Mouse (Mus musculus) midbrain, embryonic 13.5 days (tissue): ENCODE results near the gene Sp3. TPM values are rescaled to one million over a fixed set of nuclear protein-coding genes. Genes with fewer than 3 reads are reported as not detected.
"Not testable (repeated sequence)": the region's sequence is repeated elsewhere in the genome, so short reads cannot be mapped to it uniquely, and the experiment has no call there.

Experiments
- ATAC-seq: fragments of 200-750 bp; cut with Nextera tagmentation; 2 replicates; pipeline ENCODE4 v1.8.0; 2017; ENCODE audit warnings: mild to moderate bottlenecking, moderate TSS enrichment, moderate library complexity
- H3K27ac ChIP-seq: fragments of 300-500 bp; sonication (generic); 2 replicates; pipeline ENCODE4 v1.5.1; 2015; ENCODE audit warnings: inconsistent platforms, mild to moderate bottlenecking, moderate library complexity
- H3K27me3 ChIP-seq: fragments of 300-500 bp; sonication (generic); 2 replicates; pipeline ENCODE4 v1.6.1; 2015; ENCODE audit warnings: mild to moderate bottlenecking, inconsistent platforms
- H3K36me3 ChIP-seq: fragments of 300-500 bp; sonication (generic); 2 replicates; pipeline ENCODE4 v1.6.1; 2015; ENCODE audit warnings: mild to moderate bottlenecking, inconsistent platforms
- H3K4me1 ChIP-seq: fragments of 300-500 bp; sonication (generic); replicated peaks from 2 replicates; pipeline ENCODE4 v1.6.1; 2015; ENCODE audit warnings: inconsistent platforms
- H3K4me2 ChIP-seq: fragments of 300-500 bp; sonication (generic); replicated peaks from 2 replicates; pipeline ENCODE4 v1.6.1; 2015; ENCODE audit warnings: moderate library complexity, mild to moderate bottlenecking, inconsistent platforms
- H3K4me3 ChIP-seq: fragments of 300-500 bp; sonication (generic); replicated peaks from 2 replicates; pipeline ENCODE4 v1.5.1; 2015; ENCODE audit warnings: mild to moderate bottlenecking, inconsistent platforms
- H3K9ac ChIP-seq: fragments of 300-500 bp; sonication (generic); replicated peaks from 2 replicates; pipeline ENCODE4 v1.6.1; 2015; ENCODE audit warnings: mild to moderate bottlenecking, inconsistent platforms
- H3K9me3 ChIP-seq: fragments of 300-500 bp; sonication (generic); 2 replicates; pipeline ENCODE4 v1.6.1; 2016; ENCODE audit warnings: mild to moderate bottlenecking, inconsistent platforms
- WGBS: fragments of 180-500 bp; shearing (Covaris S2); methylation state at CpG from one replicate; pipeline ENCODE4 v1.1.7; 2015; 5-methylcytosine and 5-hydroxymethylcytosine counted together
- microRNA-seq: library from miRNA; unstranded; fragments of <30 nt; microRNA quantifications from one replicate; pipeline ENCODE4, GENCODE M21; 2016
- polyA plus RNA-seq: library from polyadenylated mRNA; unstranded; fragments of >200 nt; fragmentation: Nextera tagmentation; extraction: Ambion mirVana; gene quantifications from 2 replicates; pipeline ENCODE4 v1.2.1, GENCODE M21; 2015

Sp3 gene
- polyA plus RNA-seq, 1 experiment from 2014 or later: 53.2 TPM

DNA sequence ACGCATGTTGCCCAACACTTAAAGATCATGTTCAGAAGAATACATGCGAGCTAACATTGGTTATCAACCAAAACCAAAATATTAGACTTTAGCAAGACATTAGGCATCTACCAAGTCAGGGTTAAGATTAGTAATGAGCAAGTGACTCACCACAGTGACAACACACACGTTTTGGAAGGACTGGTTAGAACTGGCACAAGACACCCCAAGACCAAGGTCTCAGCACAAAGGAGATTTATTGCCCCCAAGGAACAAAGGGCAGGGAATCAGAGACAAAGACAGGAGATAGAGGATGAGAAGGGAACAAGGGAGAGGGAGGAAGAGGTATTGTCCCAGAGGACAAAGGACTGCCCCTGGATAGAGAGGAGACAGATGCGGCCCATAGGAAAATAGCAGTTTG is 71.2 kb downstream of the Sp3 start:
- H3K36me3 ChIP-seq: no peaks in the 10 kb centered on the region

DNA sequence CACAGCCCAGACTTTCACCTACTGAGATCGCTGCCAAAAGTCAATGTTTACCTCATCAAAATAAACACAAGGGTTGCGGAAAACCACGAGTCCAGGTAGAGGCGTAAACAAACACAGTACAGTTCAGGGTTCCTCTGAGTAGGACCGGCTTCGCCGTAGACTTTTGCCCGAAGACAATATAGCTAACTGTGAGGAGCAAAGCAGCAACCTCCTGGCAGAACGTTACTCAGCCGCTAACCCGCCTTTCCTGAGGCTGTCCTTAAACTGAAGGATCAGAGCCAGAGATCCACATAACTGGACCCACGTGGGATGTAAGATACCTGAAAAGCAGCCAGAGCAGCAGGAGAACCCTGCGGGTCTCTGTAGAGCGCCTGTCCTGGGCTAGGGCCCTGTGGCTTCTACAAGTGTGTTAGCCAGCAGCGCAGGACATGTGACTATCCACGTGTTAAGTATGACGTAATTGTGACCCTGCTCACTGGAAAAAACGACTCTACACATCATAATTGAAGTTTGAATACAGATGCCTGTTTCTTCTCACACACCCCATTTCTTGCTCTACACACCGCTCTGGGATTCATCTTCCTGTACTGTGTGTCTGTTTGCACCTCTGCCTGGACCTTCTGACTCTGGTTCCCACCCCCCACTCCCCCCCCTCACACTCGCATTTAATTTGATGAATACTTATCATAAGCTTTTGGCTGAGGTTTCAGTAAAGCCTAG is 71.9 kb downstream of the Sp3 start:
- Histone ChIP-seq H3K4me3 (no peak overlapping the region), H3K27me3 (no peaks in the 10 kb centered on the region), H3K9me3 (no peaks in the 10 kb centered on the region), H3K4me2 (no peak overlapping the region), H3K9ac (no peak overlapping the region), H3K4me1 (0 out of 2 replicates have a peak, but pooled peaks cover 3% of the 10 kb centered on the region), H3K27ac (no peak overlapping the region), H3K36me3 (no peaks in the 10 kb centered on the region)
- WGBS: 91% methylated on average over 20 of the region's 20 CpGs
- no peak for ATAC-seq

More for the DNA sequence above, 71.2 kb downstream of the Sp3 start:
- Histone ChIP-seq H3K27me3 (no peaks in the 10 kb centered on the region), H3K4me1 (0 out of 2 replicates have a peak, but pooled peaks cover 3% of the 10 kb centered on the region), H3K9me3 (no peaks in the 10 kb centered on the region), H3K9ac (no peak overlapping the region), H3K4me3 (no peak overlapping the region), H3K4me2 (no peak overlapping the region), H3K27ac (no peak overlapping the region)
- ATAC-seq: no peak
- 70% methylated on average over 4 of the region's 4 CpGs for WGBS

DNA sequence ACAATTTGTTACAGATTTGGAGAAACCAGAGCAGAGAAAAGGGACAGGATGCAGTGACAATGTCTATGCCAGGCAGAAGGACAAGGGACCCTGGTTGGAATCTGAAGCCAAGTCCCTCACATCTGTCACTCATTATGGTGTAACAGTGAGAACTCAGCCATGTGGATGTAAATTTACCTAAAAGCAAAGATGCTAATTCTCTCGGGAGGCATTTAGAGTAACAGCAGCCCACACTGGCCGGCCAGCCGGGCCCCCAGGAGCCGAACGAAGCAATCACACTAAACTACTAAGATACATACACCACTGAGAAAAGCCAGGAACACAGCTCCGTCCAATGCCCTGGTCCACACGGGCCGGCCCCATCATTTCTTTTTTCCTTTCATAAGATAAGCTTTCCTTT is 73.5 kb downstream of the Sp3 start:
- WGBS: 65% methylated on average over 8 of the region's 8 CpGs
- Histone ChIP-seq H3K36me3 (no peaks in the 10 kb centered on the region), H3K27ac (no peak overlapping the region), H3K4me2 (no peak overlapping the region), H3K4me1 (0 out of 2 replicates have a peak, but pooled peaks cover 3% of the 10 kb centered on the region), H3K9ac (no peak overlapping the region), H3K9me3 (no peaks in the 10 kb centered on the region), H3K27me3 (no peaks in the 10 kb centered on the region), H3K4me3 (no peak overlapping the region)
- ATAC-seq: no peak

DNA sequence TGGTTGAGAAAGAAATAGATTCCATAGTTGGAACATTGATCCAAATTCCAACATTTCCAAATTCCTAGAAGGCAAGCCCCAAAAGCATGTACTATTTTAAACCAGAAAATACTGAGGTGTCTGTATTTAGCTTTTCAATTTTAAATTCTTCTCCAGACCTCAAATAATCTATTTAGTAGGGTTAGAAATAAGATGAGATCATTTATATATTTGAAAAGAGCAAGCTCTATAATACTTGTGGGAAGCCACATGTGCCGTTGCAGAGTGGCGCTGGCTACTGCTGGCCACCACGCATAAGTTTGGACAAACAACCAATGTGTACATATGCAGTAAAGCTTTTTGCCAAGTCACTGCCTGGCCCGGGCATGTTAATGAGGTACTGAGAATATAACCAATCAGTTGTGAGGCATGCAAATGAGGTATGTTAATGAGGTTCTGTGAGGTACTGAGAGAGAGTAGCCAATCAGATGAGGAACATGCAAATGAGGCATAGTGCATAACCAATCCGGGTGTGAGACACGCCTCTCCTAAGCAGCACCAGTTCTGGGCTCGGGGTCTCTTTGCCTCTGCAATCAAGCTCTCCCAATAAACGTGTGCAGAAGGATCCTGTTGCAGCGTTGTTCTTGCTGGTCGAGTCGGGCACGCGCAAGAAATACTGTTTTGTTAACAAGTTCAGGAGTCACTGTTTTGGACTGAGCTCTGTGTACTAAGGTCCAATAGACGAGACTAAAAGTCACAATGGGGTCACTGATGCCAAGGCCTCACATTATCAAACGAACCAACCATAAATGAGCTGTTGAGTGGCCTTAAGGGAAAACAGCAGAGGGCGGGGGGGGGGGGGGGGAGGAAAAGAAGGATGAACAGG is 77.2 kb downstream of the Sp3 start:
- not testable (repeated sequence) for H3K27ac ChIP-seq, H3K27me3 ChIP-seq, H3K4me1 ChIP-seq, H3K9me3 ChIP-seq, ATAC-seq, H3K9ac ChIP-seq, H3K36me3 ChIP-seq, H3K4me3 ChIP-seq, H3K4me2 ChIP-seq
- WGBS: 93% methylated on average over 15 of the region's 16 CpGs

DNA sequence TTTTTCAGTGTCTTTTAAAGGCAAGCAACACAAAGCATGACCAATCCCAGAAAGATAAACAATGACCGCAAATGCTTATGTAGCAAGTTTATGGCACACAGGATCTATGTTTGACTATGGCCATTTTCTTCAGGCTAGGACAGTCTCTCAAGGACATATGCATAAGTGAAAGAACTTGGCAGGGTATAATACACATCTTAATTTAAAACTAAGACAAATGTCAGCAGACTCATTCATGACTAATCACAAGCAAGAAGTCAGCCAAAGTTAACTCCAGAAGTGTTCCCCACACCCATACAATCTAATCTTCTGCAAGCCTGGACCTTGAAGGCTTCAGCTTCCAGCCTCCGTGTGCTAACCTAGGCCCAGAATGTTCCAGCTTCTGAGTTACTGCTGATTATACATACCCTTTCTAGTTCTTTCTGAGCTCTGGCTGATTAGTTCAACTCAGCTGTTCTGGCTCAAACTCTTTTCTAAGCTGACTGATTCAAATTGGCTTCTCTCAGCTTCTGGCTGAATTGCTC is 81.4 kb downstream of the Sp3 start:
- Histone ChIP-seq H3K9me3 (peaks cover 7% of the 10 kb centered on the region; the same call in 1 of the 2 replicates), H3K36me3 (no peaks in the 10 kb centered on the region), H3K27ac (no peak overlapping the region), H3K4me2 (no peak overlapping the region), H3K4me3 (no peak overlapping the region), H3K27me3 (no peaks in the 10 kb centered on the region), H3K4me1 (no peaks in the 10 kb centered on the region), H3K9ac (no peak overlapping the region)
- 97% methylated on average over 2 of the region's 2 CpGs for WGBS
- no peak for ATAC-seq

DNA sequence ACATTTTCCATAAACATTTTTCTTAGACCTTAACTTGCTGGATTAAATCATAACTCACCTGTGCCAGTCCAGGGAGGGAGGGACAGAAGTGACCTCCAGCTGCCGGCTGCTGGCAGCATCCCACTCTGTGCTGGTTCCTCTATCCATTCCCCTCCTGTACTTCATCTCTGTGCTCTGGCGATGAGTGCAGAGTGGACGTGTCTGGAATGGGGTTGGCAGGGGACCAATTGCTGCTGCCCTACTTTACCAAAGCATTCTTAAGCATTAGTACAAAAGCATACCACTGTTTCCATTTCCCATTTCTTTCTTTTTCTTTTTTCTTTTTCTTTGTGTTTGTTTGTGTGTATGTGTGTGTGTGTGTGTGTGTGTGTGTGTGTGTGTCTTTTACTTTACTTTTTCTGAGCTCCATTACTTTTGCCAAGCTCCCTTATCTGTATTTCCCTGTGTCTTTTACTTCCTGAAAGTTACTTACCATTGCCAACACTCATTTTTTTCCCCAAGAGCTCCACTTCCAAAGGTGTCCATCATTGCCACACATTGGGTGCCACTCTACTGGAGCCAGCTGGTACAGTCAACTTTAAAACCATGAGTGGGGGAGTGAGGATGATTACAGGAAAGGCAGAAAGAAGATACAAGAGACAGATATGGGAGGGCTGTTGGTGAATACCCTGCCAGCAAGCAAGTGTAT is 82.0 kb downstream of the Sp3 start:
- no peak overlapping the region for H3K4me3 ChIP-seq
- no peaks in the 10 kb centered on the region for H3K27me3 ChIP-seq
- no peak overlapping the region for H3K9ac ChIP-seq
- H3K4me1 ChIP-seq: no peaks in the 10 kb centered on the region
- no peak overlapping the region for H3K27ac ChIP-seq
- 81% methylated on average over 3 of the region's 3 CpGs for WGBS
- H3K4me2 ChIP-seq: no peak overlapping the region
- H3K36me3 ChIP-seq: no peaks in the 10 kb centered on the region
- ATAC-seq: no peak
- peaks cover 7% of the 10 kb centered on the region; the same call in 1 of the 2 replicates for H3K9me3 ChIP-seq

DNA sequence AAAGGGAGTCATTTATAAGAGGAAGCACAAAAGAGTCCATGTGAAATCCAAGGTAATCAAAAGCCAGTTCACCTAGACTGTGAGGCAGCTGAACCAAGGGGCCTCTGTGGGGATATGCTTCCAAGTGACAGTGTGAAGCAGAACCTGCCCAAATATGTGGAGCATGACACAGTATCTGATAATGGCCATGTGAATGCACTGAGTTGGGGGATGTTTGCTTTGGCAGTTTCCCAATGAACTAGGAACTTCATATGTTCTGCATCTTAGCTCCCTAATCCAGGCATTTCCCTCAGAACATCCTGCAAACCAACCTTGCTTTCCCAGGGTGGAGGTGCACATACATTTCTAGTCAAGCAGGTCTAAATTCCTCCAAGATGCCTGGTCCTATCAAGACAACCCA is 90.4 kb downstream of the Sp3 start:
- Histone ChIP-seq H3K4me1 (no peaks in the 10 kb centered on the region), H3K27ac (no peak overlapping the region), H3K36me3 (no peaks in the 10 kb centered on the region), H3K9ac (no peak overlapping the region), H3K4me2 (no peak overlapping the region), H3K27me3 (no peaks in the 10 kb centered on the region), H3K9me3 (no peaks in the 10 kb centered on the region), H3K4me3 (no peak overlapping the region)
- ATAC-seq: no peak

Small RNA genes lying within 50 kb of the gene (microRNA-seq; reads per million reads assigned to microRNA genes)
- not detected for gene Gm25960

Other genes starting within 250 kb of the Sp3 start
- not detected in 2 replicates for gene Gm11084, start 6.3 kb upstream of the Sp3 start, polyA plus RNA-seq
- 80.9 and 96.4 TPM in 2 replicates for gene Ola1, start 238.5 kb upstream of the Sp3 start, polyA plus RNA-seq